Mouse (Mus musculus) kidney, embryonic 15.5 days (tissue): ENCODE measurements at regions not wholly inside any gene's neighbourhood (a gene's known extent, or its start where the extent isn't known, plus 50 kb on each side); places are given as distances from the start of the nearest gene placed in this dataset.

Source experiments
- ATAC-seq: fragments of 200-750 bp; cut with Nextera tagmentation; replicated peaks from 2 replicates; pipeline ENCODE4 v1.8.0; 2017; ENCODE audit warnings: moderate TSS enrichment; ENCODE audit not compliant: low FRiP score
- H3K27ac ChIP-seq: fragments of 300-500 bp; sonication (generic); 2 replicates; pipeline ENCODE4 v1.5.1; 2015; ENCODE audit warnings: mild to moderate bottlenecking, inconsistent platforms
- H3K27me3 ChIP-seq: fragments of 300-500 bp; sonication (generic); 2 replicates; pipeline ENCODE4 v1.6.1; 2015; ENCODE audit warnings: inconsistent platforms
- H3K36me3 ChIP-seq: fragments of 300-500 bp; sonication (generic); 2 replicates; pipeline ENCODE4 v1.6.1; 2015; ENCODE audit warnings: inconsistent platforms
- H3K4me1 ChIP-seq: fragments of 300-500 bp; sonication (generic); 2 replicates; pipeline ENCODE4 v1.6.1; 2015; ENCODE audit warnings: inconsistent platforms
- H3K4me2 ChIP-seq: fragments of 300-500 bp; sonication (generic); 2 replicates; pipeline ENCODE4 v1.6.1; 2015; ENCODE audit warnings: moderate library complexity, mild to moderate bottlenecking, inconsistent platforms
- H3K4me3 ChIP-seq: fragments of 300-500 bp; sonication (generic); replicated peaks from 2 replicates; pipeline ENCODE4 v1.5.1; 2015; ENCODE audit warnings: mild to moderate bottlenecking, inconsistent platforms
- H3K9ac ChIP-seq: fragments of 300-500 bp; sonication (generic); 2 replicates; pipeline ENCODE4 v1.6.1; 2015; ENCODE audit warnings: mild to moderate bottlenecking, inconsistent platforms
- H3K9me3 ChIP-seq: fragments of 300-500 bp; sonication (generic); replicated peaks from 2 replicates; pipeline ENCODE4 v1.6.1; 2016; ENCODE audit warnings: inconsistent platforms
- WGBS: fragments of 180-500 bp; shearing (Covaris S2); methylation state at CpG from one replicate; pipeline ENCODE4 v1.1.7; 2015; ENCODE audit warnings: mixed read lengths; 5-methylcytosine and 5-hydroxymethylcytosine counted together

DNA sequence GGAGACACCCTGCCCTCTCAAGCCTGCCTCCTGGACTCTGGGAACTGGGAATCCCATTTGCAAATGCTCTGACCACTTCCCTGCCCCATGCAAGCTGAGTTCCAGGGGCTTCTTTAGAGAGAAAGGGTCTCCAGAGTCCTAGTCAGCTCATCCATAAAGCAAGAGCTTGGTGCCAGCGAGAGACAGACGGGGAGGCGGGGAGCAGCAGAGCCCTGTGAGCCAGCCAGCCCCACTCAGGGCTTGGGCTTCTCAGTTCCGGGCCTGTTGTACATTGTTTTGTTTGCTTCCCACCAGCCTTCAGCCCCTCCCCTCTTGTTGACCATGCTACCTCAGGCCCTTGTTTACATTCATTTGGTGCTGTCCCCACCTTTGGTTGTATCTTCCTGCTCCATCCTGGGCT is 143.9 kb upstream of the Thy1 start:
- Histone ChIP-seq H3K9ac (no peak overlapping the region), H3K4me3 (no peak overlapping the region), H3K27ac (no peak overlapping the region), H3K27me3 (no peaks in the 10 kb centered on the region), H3K36me3 (no peaks in the 10 kb centered on the region), H3K4me1 (0 out of 2 replicates have a peak, but pooled peaks cover 3% of the 10 kb centered on the region), H3K9me3 (no peaks in the 10 kb centered on the region), H3K4me2 (no peak overlapping the region)
- no peak for ATAC-seq
- 37% methylated on average over 4 of the region's 4 CpGs for WGBS

DNA sequence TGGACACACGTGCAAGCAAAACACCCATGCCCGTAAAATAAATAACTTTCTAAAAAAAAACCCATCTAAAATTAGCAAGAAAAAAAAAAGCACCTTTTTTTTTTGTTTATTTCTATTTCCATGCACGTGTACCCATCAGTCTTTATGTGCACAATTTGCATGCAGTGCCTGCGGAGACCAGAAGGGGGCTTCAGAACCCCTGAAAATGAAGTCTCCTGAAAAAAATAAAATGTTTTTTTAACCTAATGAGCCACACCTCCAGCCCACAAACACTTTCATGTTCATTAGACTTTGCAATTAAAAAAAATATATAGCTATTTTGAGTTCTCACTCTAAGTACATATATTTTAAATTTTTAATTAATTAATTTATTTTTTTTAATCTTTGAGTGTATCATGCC is 134.9 kb upstream of the Thy1 start:
- Histone ChIP-seq H3K27me3 (no peaks in the 10 kb centered on the region), H3K9me3 (no peaks in the 10 kb centered on the region), H3K4me2 (no peak overlapping the region), H3K4me3 (no peak overlapping the region), H3K36me3 (no peaks in the 10 kb centered on the region), H3K27ac (no peak overlapping the region), H3K4me1 (no peaks in the 10 kb centered on the region), H3K9ac (no peak overlapping the region)
- no peak for ATAC-seq
- WGBS, result 87% methylated on average over 4 of the region's 4 CpGs

GRCm38 (mm10) chr9:43915015-43915414 is 128.2 kb upstream of the Thy1 start:
- WGBS, result 49% methylated on average over 5 of the region's 5 CpGs

GRCm38 (mm10) chr9:43917467-43917866 is 125.7 kb upstream of the Thy1 start:
- ATAC-seq, result no peak
- Histone ChIP-seq H3K9me3 (no peaks in the 10 kb centered on the region), H3K4me1 (peaks cover 12% of the 10 kb centered on the region), H3K36me3 (no peaks in the 10 kb centered on the region), H3K27ac (no peak overlapping the region), H3K9ac (no peak overlapping the region), H3K4me2 (no peak overlapping the region), H3K4me3 (no peak overlapping the region), H3K27me3 (peaks cover 63% of the 10 kb centered on the region)
- 35% methylated on average over 10 of the region's 10 CpGs for WGBS

More at GRCm38 (mm10) chr9:43915015-43915414, 128.2 kb upstream of the Thy1 start:
- ATAC-seq, result no peak
- Histone ChIP-seq H3K27me3 (peaks cover 41% of the 10 kb centered on the region), H3K4me2 (no peak overlapping the region), H3K9ac (no peak overlapping the region), H3K27ac (no peak overlapping the region), H3K9me3 (no peaks in the 10 kb centered on the region), H3K36me3 (no peaks in the 10 kb centered on the region), H3K4me1 (peaks cover 4% of the 10 kb centered on the region), H3K4me3 (no peak overlapping the region)

DNA sequence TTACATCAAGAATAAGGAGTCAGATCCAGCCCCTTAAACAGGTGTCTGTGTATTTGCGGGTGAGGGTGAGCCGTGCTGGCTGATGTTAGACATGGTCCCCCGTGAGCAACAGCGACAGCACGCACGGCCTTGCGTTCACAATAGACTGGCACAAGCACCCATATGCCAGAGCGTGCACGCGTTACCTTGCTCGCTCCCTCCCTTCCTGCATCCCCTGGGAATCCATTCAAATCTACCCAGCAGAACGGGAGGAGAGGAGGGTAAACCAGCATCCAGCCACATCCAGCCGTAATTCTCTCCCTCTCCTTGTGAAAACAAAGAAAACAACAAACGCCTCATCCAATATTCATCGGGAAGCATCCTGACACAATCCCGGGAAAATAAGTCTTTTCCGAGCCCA is 124.2 kb upstream of the Thy1 start:
- 75% methylated on average over 17 of the region's 17 CpGs for WGBS
- Histone ChIP-seq H3K4me1 (peaks cover 23% of the 10 kb centered on the region), H3K9me3 (no peaks in the 10 kb centered on the region), H3K4me2 (no peak overlapping the region), H3K9ac (no peak overlapping the region), H3K4me3 (no peak overlapping the region), H3K36me3 (no peaks in the 10 kb centered on the region), H3K27me3 (peaks cover 77% of the 10 kb centered on the region), H3K27ac (no peak overlapping the region)
- no peak for ATAC-seq

DNA sequence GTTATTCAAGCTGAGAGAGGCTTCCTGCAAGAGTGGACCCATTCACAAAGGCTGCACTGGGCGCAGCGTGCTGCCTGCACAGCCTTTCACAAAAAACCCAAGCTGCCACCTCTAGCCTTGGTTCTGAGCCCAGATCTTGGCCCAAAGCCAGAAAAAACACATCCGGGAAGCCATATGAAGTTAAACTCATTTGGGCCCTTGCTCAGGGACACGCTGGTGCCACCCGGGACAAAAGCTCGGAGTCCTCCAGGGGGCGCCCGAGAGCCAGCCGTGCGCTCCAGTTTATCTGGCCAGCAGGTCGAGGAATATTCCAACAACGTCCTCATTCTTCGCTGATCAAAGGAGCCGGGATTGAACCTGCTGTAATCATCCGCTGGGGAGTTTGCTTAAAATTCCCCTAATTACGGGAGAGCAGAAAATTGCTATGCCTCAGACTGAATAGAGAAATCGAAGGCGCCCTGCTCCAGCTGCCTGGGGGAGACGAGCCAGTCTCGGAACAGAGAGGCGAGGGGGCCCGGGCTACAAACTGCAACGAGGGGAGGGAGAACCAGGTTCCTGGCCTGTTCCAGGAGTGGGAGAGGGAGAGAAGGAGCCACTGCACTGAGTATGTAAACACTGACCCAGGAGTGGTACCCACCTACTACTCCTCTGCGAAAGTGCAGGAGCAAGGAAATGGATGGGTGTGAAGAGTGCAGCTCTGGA is 123.0 kb upstream of the Thy1 start:
- no peak for ATAC-seq
- Histone ChIP-seq H3K27ac (no peak overlapping the region), H3K4me3 (no peak overlapping the region), H3K27me3 (peaks cover 83% of the 10 kb centered on the region), H3K36me3 (no peaks in the 10 kb centered on the region), H3K9ac (no peak overlapping the region), H3K9me3 (no peaks in the 10 kb centered on the region), H3K4me2 (peak overlapping the region; percentile 43), H3K4me1 (peaks cover 23% of the 10 kb centered on the region)
- WGBS, result 9% methylated on average over 24 of the region's 24 CpGs

- no peak overlapping the region for H3K4me3 ChIP-seq
- no peak for ATAC-seq
- WGBS, result 54% methylated on average over 6 of the region's 6 CpGs
- no peak overlapping the region for H3K27ac ChIP-seq
- no peak overlapping the region for H3K9ac ChIP-seq
- H3K36me3 ChIP-seq, result no peaks in the 10 kb centered on the region
- no peaks in the 10 kb centered on the region; the same call in 1 of the 2 replicates for H3K9me3 ChIP-seq
- peaks cover 23% of the 10 kb centered on the region for H3K4me1 ChIP-seq
- peaks cover 68% of the 10 kb centered on the region for H3K27me3 ChIP-seq
- H3K4me2 ChIP-seq, result no peak overlapping the region
Measured at GRCm38 (mm10) chr9:43922231-43922630, 121.0 kb upstream of the Thy1 start.

DNA sequence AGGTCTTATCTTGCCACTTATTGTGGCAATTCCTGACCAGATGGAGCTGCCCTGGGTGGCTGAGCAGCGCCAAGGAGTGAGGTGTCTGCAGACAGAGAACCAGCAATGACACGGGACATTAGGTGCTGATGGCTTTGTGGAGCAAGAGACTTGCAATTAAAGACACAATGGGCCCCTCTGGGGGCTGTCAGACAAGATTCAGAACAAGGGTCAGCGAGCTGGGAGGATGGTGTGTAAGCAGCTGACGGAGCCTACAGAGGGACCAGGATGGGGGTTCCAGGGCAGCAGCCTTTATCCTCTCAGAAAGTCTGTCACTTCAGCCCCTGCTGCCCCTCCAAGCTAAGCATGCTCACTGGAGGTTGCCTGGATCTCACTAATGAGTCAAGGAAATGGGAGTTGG is 120.1 kb upstream of the Thy1 start:
- Histone ChIP-seq H3K4me1 (peaks cover 23% of the 10 kb centered on the region), H3K4me3 (no peak overlapping the region), H3K27me3 (peaks cover 60% of the 10 kb centered on the region), H3K4me2 (no peak overlapping the region), H3K36me3 (no peaks in the 10 kb centered on the region), H3K9me3 (no peaks in the 10 kb centered on the region; the same call in 1 of the 2 replicates), H3K27ac (no peak overlapping the region), H3K9ac (no peak overlapping the region)
- 13% methylated on average over 4 of the region's 4 CpGs for WGBS
- no peak for ATAC-seq

DNA sequence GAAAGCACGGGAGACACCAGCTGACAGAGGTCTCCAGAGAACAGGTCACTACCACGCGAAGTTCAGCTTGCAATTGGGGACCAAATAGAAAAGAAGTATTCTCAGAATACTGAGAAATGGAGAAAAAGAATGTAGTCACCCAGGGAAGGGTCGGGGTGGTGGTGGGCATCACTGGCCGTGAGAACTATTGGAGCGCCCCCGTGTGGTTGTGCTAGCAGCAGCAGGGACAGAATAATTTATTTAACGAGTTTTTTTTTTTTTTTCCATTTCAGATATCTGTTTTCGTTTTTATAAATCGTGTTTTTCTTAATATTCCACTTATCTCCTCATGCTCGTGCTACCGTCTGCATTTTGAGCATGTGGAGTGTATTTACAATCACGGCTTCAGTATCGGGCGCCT is 118.4 kb upstream of the Thy1 start:
- Histone ChIP-seq H3K4me1 (peaks cover 32% of the 10 kb centered on the region), H3K4me2 (no peak overlapping the region), H3K9ac (no peak overlapping the region), H3K4me3 (no peak overlapping the region), H3K36me3 (no peaks in the 10 kb centered on the region), H3K9me3 (no peaks in the 10 kb centered on the region; the same call in 1 of the 2 replicates), H3K27ac (no peak overlapping the region), H3K27me3 (peaks cover 44% of the 10 kb centered on the region)
- 33% methylated on average over 15 of the region's 15 CpGs for WGBS
- no peak for ATAC-seq

DNA sequence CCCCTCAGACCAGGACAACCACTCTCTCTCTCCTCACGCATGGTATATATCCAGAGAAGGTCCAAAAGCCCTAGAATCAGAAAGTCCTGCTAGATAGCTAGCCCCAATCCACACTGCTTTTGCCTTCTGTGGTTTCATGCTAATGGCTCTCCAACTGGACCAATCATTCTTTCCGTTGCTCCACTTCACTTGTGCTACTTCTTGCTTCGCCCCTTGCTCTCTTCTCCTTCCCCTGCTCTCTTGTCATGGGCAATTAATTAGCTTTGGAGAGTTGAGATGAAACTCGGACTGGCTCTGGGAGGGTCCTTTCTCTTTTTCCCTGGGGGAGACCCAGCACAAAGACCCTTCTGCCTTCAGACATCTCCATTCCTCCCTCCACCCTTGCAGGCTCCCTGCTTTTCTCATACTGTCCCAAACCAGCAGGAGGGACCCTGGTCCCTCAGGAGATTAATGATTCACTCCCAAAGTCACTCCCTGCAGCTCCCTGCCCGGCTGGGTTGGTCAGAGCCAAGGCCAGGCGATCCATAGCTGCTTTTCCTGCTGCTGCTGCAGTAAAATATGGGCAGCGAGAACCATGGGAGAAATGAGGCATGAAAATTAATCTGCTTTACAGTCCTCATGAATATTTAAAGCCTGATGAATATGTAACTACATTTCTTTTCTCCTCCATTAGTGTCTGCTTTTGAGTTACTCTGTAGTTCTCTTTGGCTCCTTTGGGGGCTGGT is 113.7 kb upstream of the Thy1 start:
- peak overlapping the region; percentile 85 for H3K27ac ChIP-seq
- WGBS, result 22% methylated on average over 7 of the region's 7 CpGs
- H3K4me2 ChIP-seq, result peak overlapping the region; percentile 45
- H3K4me1 ChIP-seq, result peaks cover 27% of the 10 kb centered on the region
- H3K4me3 ChIP-seq, result no peak overlapping the region
- H3K9me3 ChIP-seq, result no peaks in the 10 kb centered on the region; the same call in 1 of the 2 replicates
- no peak overlapping the region for H3K9ac ChIP-seq
- peak; percentile 83 for ATAC-seq
- peaks cover 14% of the 10 kb centered on the region for H3K27me3 ChIP-seq
- no peaks in the 10 kb centered on the region for H3K36me3 ChIP-seq

- H3K27me3 ChIP-seq, result peaks cover 11% of the 10 kb centered on the region
- no peaks in the 10 kb centered on the region for H3K36me3 ChIP-seq
- H3K4me1 ChIP-seq, result peaks cover 28% of the 10 kb centered on the region
- peak overlapping the region; percentile 45; the same call in 1 of the 2 replicates for H3K4me2 ChIP-seq
- peak overlapping the region; percentile 85 for H3K27ac ChIP-seq
- no peak overlapping the region for H3K4me3 ChIP-seq
- no peak overlapping the region for H3K9ac ChIP-seq
- no peaks in the 10 kb centered on the region; the same call in 1 of the 2 replicates for H3K9me3 ChIP-seq
- 0 out of 2 replicates have a peak, but pooled peaks have one; percentile 37 for ATAC-seq
Measured at GRCm38 (mm10) chr9:43930037-43930404, 113.2 kb upstream of the Thy1 start.

DNA sequence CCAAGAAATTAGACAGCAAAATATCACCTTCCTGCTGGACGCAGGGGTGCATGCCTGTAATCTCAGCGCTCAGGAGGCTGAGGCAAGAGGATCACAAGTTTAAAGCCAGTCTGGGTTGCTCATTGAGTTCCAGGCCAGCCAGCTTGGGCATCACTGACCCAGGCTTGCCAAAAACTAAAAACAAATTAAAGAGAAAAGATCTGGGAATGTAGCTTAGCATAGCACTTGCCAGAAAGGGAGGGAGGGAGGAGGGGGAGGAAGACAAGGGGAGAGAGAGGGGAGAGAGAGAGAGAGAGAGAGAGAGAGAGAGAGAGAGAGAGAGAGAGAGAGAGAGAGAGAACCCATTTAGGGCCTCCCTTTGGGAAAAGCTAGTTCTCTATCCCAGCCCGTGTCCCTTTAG is 112.7 kb upstream of the Thy1 start:
- ATAC-seq, result no peak
- peaks cover 31% of the 10 kb centered on the region for H3K4me1 ChIP-seq
- no peaks in the 10 kb centered on the region; the same call in 1 of the 2 replicates for H3K9me3 ChIP-seq
- H3K36me3 ChIP-seq, result no peaks in the 10 kb centered on the region
- H3K27me3 ChIP-seq, result peaks cover 13% of the 10 kb centered on the region
- 0 out of 2 replicates have a peak overlapping the region, but pooled peaks have one; percentile 45 for H3K4me2 ChIP-seq
- H3K27ac ChIP-seq, result peak overlapping the region; percentile 85; the same call in 1 of the 2 replicates
- 67% methylated on average over 3 of the region's 3 CpGs for WGBS
- H3K9ac ChIP-seq, result no peak overlapping the region
- H3K4me3 ChIP-seq, result no peak overlapping the region
